Mouse (Mus musculus): Measurements from ENCODE around the gene Diexf.

Gene Diexf

DNA sequence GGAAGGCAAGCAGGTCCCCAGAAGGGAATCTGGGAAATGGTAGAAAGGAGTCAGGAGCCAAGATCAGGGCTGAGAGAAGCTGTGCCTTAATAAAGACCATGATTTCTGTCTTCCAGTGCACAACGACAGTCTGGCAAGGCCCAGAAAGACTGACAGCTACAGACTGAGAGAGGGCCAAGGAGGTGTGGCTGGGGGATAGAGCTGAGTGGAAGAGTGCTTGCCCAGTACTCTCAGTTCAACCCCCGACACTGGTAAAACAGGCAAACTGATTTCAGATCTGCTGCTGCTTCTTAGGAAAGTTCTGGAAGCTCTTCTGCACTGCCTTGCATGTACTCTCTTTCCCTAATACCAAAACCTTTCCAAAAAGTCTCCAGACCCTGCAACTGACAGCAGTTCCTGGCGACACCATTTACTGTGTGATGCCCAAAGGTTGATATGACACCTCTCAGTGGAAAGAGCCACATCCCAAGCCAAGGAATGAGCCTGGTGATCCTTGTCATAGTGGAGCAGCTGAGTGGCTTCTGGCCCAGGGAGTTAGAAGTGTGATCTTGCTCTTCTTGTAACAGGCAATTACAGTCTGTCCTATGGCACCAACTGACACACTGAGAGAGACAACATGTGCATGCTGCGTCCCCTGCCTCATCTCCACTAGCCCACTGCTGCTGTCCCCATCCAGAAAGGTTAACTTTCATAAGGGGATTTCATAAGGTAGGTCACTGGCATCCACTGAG is 43.8 kb downstream of the Diexf start:
- no peak for DNase-seq (ENCODE audit: extremely low spot score)

DNA sequence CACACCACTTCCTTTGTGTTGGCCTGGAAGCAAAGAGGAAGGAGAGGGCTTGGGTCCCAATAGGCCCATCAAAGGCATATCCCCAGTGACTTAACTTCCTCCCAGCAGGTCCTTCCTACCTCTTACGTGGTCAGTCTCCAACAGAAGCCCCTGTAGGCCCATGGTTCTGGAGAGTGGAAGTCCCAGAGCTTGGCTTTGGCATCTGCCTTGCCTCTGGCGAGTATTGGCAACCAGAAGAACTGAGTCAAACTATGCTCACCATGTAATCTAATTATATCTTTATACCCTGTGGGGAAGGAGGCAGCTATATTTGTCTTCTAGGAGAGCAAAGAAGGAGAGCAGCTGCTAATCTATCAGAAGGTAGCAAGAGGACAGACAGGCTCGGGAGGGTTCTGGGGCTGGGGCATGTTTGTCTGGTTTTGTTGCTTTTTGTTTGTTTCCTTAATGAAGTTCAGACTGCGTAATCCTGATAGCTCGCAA is 44.5 kb downstream of the Diexf start:
- no peak for DNase-seq (ENCODE audit: extremely low spot score)

DNA sequence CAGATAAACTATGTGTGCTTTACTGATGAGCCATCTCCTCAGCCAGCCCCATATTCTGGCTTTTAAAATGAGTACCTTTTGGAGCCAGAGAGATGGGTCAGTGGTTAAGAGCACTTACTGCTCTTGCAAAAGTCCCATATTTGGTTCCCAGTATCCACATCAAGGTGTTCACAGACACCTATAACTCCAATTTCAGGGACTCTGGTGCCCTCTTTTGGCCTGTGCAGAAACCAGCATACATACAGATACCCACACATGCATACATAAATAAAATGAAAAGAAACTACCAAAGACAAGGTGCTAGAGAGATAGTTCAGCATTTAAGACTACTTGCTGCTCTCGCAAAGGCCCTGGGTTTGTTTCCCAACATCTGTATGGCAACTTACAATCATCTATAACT is 46.1 kb downstream of the Diexf start:
- DNase-seq (ENCODE audit: extremely low spot score) = no peak

DNA sequence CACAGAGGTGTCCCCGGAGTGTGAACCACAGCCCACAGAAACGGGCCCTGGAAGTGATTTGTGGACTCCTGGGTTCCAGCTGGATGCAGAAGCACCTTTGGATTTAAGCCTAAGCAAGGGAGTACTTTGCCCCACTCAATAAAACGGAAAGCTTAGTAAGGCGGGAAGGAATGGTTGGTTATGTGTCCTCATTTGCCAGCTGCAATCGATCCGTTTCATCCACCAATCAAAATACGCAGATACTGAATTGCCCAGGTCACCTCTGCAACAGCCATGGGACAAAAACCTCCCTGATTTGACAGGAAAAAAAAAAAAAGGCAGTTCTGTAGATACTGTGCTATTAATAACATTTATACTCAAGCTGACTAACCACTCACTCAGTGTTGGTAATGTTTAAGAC is 47.0 kb downstream of the Diexf start:
- DNase-seq (ENCODE audit: extremely low spot score) = no peak

DNA sequence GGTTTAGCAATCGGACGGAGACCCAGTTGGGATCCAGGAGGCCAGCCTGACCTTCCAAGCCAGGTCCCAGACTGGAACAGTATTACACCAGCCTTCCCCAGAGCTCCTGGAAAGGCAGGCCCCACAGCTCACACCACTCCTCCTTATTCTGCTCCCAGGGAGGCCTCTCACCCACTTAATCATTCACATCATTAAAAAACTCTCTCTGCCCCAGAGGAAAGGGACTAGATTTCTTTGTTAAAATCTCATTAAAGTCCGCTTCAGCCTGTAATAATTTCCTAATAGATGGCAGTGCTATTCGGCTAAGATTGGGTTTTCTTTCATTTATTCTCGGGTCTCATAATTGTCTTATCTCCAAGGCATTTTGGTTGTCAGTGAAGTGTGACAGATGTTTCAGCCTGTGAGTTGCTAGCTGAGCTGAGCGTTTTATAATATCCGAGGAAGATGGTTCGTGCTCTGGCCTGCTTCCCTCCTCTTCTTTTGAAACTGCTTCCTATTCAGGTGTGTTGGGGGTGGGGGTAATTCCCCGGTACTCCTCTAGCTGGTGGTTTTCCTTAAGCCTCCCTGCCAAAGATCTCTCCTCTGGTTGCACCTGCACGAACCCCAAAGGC is 47.7 kb downstream of the Diexf start:
- no peak for DNase-seq (ENCODE audit: extremely low spot score)

DNA sequence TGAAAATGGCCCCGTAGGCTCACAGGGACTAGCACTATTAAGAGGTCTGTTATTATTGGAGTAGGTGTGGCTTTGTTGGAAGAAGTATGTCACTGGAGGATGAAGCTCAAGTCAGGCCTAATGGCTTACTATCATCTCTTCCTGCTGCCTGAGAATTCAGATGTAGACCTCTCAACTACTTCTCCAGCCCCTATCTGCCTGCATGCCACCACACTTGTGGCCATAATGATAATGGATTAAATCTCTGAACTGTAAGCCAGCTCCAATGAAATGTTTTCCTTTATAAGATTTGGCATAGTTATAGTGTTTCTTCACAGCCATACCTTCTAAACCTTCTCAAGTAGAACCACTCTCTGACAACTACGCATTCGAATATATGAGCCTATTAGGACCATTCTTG is 67.5 kb downstream of the Diexf start:
- DNase-seq (ENCODE audit: extremely low spot score) = no peak

DNA sequence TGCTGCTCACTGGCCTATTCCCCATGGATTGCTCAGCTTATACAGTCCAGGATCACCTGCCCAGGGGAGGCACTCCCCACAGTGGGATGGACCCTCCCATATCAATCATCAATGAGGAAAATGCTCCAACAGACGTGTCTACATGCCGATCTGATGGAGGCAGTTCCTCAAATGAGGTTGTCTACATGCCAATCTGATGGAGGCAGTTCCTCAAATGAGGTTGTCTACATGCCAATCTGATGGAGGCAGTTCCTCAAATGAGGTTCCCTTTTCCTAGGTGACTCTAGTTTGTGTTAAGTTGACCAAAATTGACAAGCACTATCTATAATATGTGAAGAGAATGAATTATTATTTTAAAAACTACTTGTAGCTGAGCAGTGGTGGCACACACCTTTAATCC is 69.9 kb downstream of the Diexf start:
- DNase-seq (ENCODE audit: extremely low spot score) = no peak

DNA sequence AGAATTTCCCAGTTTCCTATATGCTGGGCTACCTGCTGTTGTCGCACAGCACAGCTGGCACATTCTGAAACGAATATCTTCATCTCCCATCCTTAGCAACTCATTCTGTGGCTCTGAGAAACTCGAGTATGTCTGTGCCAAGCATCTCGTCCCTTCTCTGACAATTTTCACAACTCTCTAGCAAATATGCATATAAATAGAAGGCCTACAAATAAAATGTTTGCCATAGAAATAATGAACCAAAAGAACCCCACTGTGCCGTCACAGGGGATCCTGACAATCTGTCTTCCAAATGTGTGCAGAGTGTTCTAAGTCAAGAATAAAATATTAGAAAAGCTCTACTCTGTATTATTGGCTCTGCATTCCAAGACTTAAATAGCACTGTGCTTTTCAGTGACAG is 70.5 kb downstream of the Diexf start:
- no peak for DNase-seq (ENCODE audit: extremely low spot score)

DNA sequence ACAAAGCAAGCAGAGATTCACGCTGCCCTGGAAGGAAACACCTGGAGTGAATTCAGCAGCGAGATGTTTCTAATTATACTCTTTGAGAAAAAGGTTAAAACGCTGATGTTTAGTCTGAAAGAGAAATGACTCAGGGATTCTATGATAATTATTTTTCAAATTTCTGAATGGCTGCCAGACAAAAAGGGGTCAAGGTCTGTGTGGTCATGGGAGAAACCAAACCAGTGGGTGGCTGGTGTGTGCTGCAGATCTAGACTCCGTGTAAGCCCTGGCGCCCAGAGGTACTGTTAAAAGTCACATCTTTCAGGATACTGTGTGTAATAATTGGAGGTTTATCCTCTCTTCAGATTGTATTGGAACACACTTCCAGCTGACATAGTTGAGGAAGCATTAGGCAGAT is 75.7 kb downstream of the Diexf start:
- no peak for DNase-seq (ENCODE audit: extremely low spot score)

DNA sequence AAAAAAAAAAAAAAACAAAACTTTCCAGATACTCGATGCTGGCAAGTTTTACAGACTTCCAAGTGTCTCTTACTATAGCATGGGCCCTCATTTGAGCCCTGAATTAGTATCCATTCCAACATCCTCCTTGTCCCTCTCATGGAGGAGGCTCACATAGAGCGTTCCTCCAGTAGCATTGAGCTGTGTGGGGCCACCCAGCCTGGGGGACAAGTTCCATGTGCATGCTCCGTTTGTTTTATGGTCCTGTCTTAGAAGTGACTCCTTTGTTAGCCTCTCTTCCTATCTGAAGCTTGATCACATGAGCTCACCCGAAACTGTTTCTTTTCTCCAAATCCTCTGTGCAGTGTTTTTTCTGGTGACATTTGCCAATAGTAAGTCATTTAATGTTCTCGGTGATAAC is 77.0 kb downstream of the Diexf start:
- DNase-seq (ENCODE audit: extremely low spot score) = no peak

DNA sequence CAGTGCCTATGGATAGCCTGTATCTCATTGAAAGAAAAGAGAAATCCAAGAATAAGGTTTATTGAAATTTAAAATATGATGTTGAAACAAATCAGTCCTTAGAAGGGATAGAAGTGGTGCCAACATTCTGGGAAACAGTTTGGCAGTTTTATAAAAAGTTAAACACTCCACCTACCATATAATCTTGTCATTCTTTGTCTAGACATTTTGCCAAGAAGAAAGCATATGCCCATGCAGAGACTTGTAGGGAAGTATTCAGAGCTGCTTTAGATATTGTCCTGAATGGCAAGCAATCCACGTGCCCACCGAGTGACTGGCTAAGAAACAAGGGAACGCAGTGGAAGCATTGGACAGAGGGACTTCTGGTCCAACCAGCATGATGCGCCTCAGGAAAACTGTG is 82.5 kb downstream of the Diexf start:
- DNase-seq (ENCODE audit: extremely low spot score) = no peak

DNA sequence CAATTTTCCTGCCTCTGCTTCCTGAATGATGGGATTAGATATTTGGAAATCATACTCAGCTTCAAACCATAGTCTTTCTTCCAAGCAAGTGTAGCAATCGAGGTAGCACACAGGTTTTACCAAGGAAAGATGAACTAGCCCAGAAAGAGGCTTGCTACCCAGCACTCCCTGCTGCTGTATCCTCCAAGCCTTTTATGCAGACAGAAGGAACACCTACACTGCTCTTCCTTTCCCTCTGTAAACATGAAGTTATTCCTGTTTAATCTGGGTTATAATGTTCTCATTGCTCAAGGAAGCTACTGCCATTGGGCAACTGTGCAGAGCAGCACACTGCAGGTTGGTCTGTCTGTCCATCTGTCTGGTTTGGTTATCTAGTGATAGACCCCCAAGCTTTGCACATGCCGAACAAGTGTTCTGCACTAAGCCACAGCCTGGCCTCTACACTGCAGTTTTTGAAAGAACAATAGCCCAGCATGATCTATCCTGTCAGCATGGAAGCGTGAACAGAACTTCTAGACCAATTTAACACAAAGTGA is 87.2 kb downstream of the Diexf start:
- DNase-seq (ENCODE audit: extremely low spot score) = no peak

All from embryo, embryonic 9.5 days (tissue).